Mouse (Mus musculus): ENCODE data around the gene Ppfia2. TPM values are rescaled to one million over a fixed set of nuclear protein-coding genes. Genes with fewer than 3 reads are reported as not detected.

The Ppfia2 gene
- total RNA-seq, 2 experiments from 2014 or later = 89.5 to 100 TPM

DNA sequence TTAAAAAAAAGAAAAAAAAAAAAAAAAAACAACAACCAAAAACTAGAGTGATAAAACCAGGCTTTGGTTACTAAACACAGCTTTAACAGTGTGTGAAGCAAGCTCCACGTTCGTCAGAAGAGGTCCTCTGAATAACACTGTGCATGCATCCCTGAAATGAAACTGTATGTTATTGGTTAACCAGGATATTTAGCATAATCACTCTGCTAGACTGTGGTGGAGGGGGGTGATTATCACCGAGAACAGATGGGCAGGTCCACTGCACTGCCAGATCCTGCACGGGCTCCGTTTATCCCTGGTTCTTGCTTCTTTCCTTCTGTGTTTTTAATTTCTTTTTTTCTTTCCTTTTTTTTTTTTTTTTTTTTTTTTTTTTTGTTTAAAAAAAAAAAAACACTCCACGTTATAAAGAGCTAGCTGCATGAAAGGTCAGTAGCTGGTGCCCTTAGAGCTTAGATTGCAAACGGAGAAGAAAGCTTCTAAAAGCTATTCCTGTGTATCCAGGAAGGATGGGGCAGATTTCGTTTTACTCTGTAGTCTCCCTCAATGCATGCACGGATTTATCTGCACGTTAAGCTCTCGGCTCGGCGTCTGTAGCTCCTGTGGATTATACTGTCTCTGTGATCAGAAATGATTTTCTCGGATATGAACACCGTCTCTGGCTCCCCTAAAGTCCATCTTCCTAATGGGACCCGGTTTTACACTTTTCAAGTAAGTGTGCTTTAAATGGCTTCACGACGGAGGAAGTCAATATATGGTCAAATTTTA is 162.2 kb downstream of the Ppfia2 start:
- peak; percentile 24 to 40 for DNase-seq (ENCODE audit: extremely low spot score in 1 of 2, low spot score in 2 of 2)
- intact Hi-C loops (cut with DNase I) = no loop called here

- no peak for DNase-seq (ENCODE audit: extremely low spot score in 1 of 2, low spot score in 2 of 2)
- intact Hi-C loops (cut with DNase I) = no loop called here
Measured at GRCm38 (mm10) chr10:106633898-106634297, 163.8 kb downstream of the Ppfia2 start.

GRCm38 (mm10) chr10:106652276-106652675 is 182.1 kb downstream of the Ppfia2 start:
- intact Hi-C loops (cut with DNase I) = no loop called here
- no peak for DNase-seq (ENCODE audit: extremely low spot score in 1 of 2, low spot score in 2 of 2)

GRCm38 (mm10) chr10:106665221-106665620 is 195.1 kb downstream of the Ppfia2 start:
- no peak for DNase-seq (ENCODE audit: extremely low spot score in 1 of 2, low spot score in 2 of 2)
- intact Hi-C loops (cut with DNase I) = no loop called here

- DNase-seq (ENCODE audit: extremely low spot score in 1 of 2, low spot score in 2 of 2) = no peak
- intact Hi-C loops (cut with DNase I) = no loop called here
Measured at GRCm38 (mm10) chr10:106670170-106670569, 200.0 kb downstream of the Ppfia2 start.

DNA sequence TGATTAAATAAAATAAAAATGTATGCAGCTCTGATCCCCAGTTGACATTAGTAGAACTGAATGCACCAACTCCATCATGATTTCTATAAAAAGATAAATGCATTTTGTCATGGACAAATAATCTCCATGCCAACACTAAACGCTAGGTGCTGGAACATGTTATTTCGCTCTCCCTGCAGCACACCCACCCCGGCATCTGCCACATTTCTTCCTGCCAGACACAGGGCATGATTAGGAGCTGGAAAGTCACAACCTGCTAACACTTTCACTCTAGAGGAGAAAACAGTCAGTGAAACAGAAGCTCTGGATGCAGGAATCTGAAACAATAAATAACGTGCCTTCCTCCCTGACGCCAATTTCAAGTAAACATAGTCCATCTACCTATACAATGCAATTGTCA is 211.3 kb downstream of the Ppfia2 start:
- no peak for DNase-seq (ENCODE audit: extremely low spot score in 1 of 2, low spot score in 2 of 2)
- intact Hi-C loops (cut with DNase I) = no loop called here

DNA sequence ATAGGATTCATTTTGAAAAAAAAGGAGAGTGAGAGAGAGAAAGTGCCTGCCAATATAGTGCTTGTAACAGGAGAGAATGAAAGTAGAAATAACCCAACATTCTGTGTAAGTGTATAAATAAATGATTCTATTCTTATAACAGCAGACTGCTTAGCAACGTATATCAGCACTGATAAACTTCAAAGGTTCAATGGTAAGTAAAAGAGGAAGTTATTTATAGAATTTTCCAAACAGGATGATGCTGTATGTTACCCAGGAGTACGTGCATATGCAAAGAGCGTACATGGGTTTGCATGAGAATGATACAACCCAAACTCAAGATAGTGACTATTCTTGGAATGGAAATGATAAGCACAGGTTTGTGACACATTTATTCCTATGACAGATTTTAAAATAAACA is 215.4 kb downstream of the Ppfia2 start:
- intact Hi-C loops (cut with DNase I) = no loop called here

DNA sequence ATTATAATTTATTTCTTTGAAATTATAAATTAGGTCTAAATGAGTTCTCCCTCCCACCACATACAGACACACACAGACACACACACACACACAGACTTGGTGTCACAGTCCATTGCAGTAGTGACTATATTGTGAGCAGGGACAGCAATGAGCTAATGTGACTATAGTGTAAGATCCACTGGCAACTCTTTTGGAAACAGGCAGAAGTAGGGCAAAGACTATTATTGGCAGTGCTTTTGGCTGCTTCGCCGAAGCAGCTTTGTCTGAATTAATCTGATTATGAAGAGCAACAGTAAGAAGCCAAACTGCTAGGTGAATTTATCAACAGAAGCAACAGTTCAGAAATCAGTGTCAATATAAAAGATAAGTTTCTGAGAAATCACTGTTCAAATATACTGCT is 249.8 kb downstream of the Ppfia2 start:
- intact Hi-C loops (cut with DNase I) = no loop called here

More for the DNA sequence above, 215.4 kb downstream of the Ppfia2 start:
- DNase-seq (ENCODE audit: extremely low spot score in 1 of 2, low spot score in 2 of 2) = no peak

DNA sequence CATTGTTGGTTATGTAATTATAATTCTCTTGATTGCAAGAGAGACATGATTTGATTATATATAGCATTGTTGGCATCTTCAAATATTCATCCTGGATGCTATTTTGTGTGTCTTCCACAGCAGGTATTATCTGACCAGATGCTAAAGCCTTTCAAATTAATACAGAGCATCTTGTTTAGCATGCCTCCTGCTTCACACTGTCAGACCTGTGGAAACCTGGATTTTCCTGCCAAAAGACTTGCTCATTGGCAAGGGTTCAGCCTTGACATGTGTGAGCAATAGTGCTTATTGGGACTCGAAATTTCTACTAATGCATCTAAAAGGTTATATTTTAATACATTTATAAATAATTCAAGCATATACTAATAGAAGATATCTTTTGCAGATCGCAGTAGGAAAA is 262.1 kb downstream of the Ppfia2 start:
- DNase-seq (ENCODE audit: extremely low spot score in 1 of 2, low spot score in 2 of 2) = no peak
- intact Hi-C loops (cut with DNase I) = no loop called here

More for the DNA sequence above, 249.8 kb downstream of the Ppfia2 start:
- no peak for DNase-seq (ENCODE audit: extremely low spot score in 1 of 2, low spot score in 2 of 2)

GRCm38 (mm10) chr10:106736230-106737063 is 266.3 kb downstream of the Ppfia2 start:
- DNase-seq (ENCODE audit: extremely low spot score in 1 of 2, low spot score in 2 of 2) = no peak
- intact Hi-C loops (cut with DNase I) = no loop called here

DNA sequence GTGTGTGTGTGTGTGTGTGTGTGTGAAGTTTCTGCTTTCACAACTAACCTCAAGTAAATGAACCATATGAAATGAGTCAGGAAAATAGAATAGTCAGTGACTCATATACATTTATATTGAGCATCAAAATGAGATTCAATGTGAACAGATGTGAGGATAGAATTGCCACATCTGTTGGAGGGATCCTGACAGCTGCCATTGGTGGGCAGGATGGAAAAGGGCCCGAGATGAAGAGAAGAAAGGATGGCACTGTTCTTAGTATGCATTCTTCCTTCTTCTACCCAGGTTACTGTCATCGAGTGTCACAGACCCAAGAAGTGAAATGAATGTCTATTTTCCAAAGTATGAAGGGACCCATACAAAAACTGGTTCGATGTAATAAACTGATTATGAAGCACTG is 268.1 kb downstream of the Ppfia2 start:
- intact Hi-C loops (cut with DNase I) = no loop called here
- DNase-seq (ENCODE audit: extremely low spot score in 1 of 2, low spot score in 2 of 2) = no peak

- intact Hi-C loops (cut with DNase I) = no loop called here
- no peak for DNase-seq (ENCODE audit: extremely low spot score in 1 of 2, low spot score in 2 of 2)
Measured at GRCm38 (mm10) chr10:106744966-106745365, 274.8 kb downstream of the Ppfia2 start.

- peak; percentile 28 to 44 for DNase-seq (ENCODE audit: extremely low spot score in 1 of 2, low spot score in 2 of 2)
- intact Hi-C loops (cut with DNase I) = no loop called here
Measured at GRCm38 (mm10) chr10:106761061-106761460, 290.9 kb downstream of the Ppfia2 start.

DNA sequence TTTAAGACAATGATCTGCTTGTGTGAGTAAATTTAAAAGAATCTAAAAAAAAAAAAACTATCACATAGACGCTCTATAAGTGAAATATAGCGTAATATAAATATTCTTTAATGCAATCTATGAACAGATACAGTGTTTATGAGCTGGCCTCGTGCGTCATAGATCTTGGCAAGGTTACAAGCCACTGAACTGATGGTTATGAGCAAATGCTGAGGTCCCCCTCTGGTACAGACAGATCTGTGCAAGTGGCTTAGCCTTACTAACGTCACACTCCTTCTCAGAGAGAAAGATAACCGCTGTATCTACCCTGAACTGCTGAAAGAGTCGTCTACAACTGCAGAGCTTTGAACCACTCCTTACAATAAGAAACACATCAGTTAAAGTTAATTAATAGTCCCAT is 293.6 kb downstream of the Ppfia2 start:
- no peak for DNase-seq (ENCODE audit: extremely low spot score in 1 of 2, low spot score in 2 of 2)
- intact Hi-C loops (cut with DNase I) = no loop called here

DNA sequence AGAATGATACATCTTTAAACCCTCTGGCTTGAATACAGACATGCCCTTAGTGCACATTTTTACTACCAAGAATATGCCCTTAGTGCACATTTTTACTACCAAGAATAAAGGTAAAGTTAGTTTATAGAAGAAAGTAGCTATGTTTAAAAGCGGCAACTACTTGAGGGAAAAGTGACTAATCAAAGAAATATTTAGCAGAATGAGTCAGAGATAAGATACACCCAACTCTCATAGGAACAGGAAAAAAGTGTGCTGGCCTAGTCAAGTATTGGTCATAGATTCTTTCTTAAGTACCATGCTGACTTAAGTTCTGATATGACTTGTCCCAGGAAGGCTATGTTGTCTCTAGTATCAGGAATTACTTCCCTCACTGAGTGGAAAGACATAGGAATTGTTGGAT is 305.4 kb downstream of the Ppfia2 start:
- intact Hi-C loops (cut with DNase I) = no loop called here
- DNase-seq (ENCODE audit: extremely low spot score in 1 of 2, low spot score in 2 of 2) = no peak

DNA sequence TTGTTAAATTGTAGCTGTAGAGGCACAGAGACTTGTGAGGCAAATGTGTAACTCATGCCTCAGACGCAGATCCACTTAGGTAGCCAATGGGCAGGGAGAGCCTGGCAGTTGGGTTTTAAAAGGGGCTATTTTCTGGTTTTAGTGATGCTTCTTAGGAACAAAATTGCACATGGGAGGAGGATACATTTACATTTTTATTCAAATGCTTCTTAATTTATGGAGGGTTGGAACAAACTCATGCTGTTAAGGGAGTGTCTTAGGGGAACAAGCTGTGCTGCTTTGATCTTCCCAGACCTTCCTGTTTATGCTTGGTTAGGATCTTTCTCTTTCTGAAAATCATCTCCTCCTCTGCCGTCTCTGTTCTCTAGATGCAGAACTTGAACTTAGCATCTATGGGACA is 345.3 kb downstream of the Ppfia2 start:
- intact Hi-C loops (cut with DNase I) = no loop called here
- DNase-seq (ENCODE audit: extremely low spot score in 1 of 2, low spot score in 2 of 2) = no peak

- DNase-seq (ENCODE audit: extremely low spot score in 1 of 2, low spot score in 2 of 2) = no peak
- intact Hi-C loops (cut with DNase I) = no loop called here
Measured at GRCm38 (mm10) chr10:106818381-106818780, 348.2 kb downstream of the Ppfia2 start.

DNA sequence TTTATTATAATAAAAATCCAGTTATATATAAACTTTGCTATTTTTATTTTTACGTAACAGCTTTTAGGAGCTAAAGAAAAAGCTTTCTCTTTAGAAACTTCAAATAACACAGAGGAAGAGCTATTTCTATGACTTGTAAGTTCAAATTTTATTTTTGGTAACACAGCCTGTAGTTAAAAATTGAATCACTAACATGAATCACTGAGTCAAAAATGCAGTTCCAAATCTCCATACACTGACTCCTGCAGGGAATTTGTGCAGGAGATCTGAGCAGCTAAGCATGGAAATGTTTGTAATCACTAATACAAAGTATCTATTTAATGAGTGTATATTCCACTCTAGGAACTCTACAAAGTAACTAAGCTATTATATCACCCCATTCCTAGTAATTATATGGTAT is 354.1 kb downstream of the Ppfia2 start:
- intact Hi-C loops (cut with DNase I) = no loop called here
- DNase-seq (ENCODE audit: extremely low spot score in 1 of 2, low spot score in 2 of 2) = no peak

- intact Hi-C loops (cut with DNase I) = no loop called here
- DNase-seq (ENCODE audit: extremely low spot score in 1 of 2, low spot score in 2 of 2) = no peak
Measured at GRCm38 (mm10) chr10:106838476-106838875, 368.3 kb downstream of the Ppfia2 start.

- no peak for DNase-seq (ENCODE audit: extremely low spot score in 1 of 2, low spot score in 2 of 2)
- intact Hi-C loops (cut with DNase I) = no loop called here
Measured at GRCm38 (mm10) chr10:106858106-106858505, 388.0 kb downstream of the Ppfia2 start.
